Mouse (Mus musculus) heart, embryonic 11.5 days (tissue): ENCODE results near the gene Sgsm1. TPM values are rescaled to one million over a fixed set of nuclear protein-coding genes. Genes with fewer than 3 reads are reported as not detected.
"Not testable (repeated sequence)": the region's sequence is repeated elsewhere in the genome, so short reads cannot be mapped to it uniquely, and the experiment has no call there.

Source experiments
- ATAC-seq: fragments of 200-750 bp; cut with Nextera tagmentation; replicated peaks from 2 replicates; pipeline ENCODE4 v1.8.0; 2017; ENCODE audit warnings: moderate library complexity; ENCODE audit not compliant: insufficient number of reproducible peaks, low FRiP score, low TSS enrichment
- H3K27ac ChIP-seq: fragments of 300-500 bp; sonication (generic); 2 replicates; pipeline ENCODE4 v1.5.1; 2014; ENCODE audit warnings: mild to moderate bottlenecking, low read depth, low read length
- H3K27me3 ChIP-seq: fragments of 300-500 bp; sonication (generic); 2 replicates; pipeline ENCODE4 v1.6.1; 2014; ENCODE audit warnings: mild to moderate bottlenecking, low read length, mixed read lengths; ENCODE audit not compliant: control insufficient read depth, insufficient read depth
- H3K36me3 ChIP-seq: fragments of 300-500 bp; sonication (generic); 2 replicates; pipeline ENCODE4 v1.6.1; 2014; ENCODE audit warnings: mild to moderate bottlenecking, low read length, moderate library complexity, mixed read lengths; ENCODE audit not compliant: control insufficient read depth, insufficient read depth
- H3K4me1 ChIP-seq: fragments of 300-500 bp; sonication (generic); 2 replicates; pipeline ENCODE4 v1.6.1; 2014; ENCODE audit warnings: low read length; ENCODE audit not compliant: control insufficient read depth, insufficient read depth
- H3K4me2 ChIP-seq: fragments of 300-500 bp; sonication (generic); 2 replicates; pipeline ENCODE4 v1.6.1; 2014; ENCODE audit warnings: mild to moderate bottlenecking, moderate library complexity
- H3K4me3 ChIP-seq: fragments of 300-500 bp; sonication (generic); 2 replicates; pipeline ENCODE4 v1.5.1; 2014; ENCODE audit warnings: low read depth, low read length
- H3K9ac ChIP-seq: fragments of 300-500 bp; sonication (generic); 2 replicates; pipeline ENCODE4 v1.6.1; 2014; ENCODE audit warnings: mild to moderate bottlenecking, low read depth, low read length, moderate library complexity
- H3K9me3 ChIP-seq: fragments of 300-500 bp; sonication (generic); replicated peaks from 2 replicates; pipeline ENCODE4 v1.6.1; 2016; ENCODE audit warnings: low read length; ENCODE audit not compliant: control insufficient read depth
- WGBS: fragments of 180-500 bp; shearing (Covaris S2); extraction: QIAGEN DNeasy Blood & Tissue Kit; methylation state at CpG from one replicate; pipeline ENCODE4 v1.1.7; 2014; ENCODE audit not compliant: insufficient replicate concordance; 5-methylcytosine and 5-hydroxymethylcytosine counted together
- polyA plus RNA-seq: library from polyadenylated mRNA; unstranded; fragments of >200 nt; fragmentation: Nextera tagmentation; extraction: Ambion mirVana; gene quantifications from 2 replicates; pipeline ENCODE4 v1.2.1, GENCODE M21; 2014

The Sgsm1 gene
- polyA plus RNA-seq, 1 experiment from 2014 or later: 3.5 TPM

DNA sequence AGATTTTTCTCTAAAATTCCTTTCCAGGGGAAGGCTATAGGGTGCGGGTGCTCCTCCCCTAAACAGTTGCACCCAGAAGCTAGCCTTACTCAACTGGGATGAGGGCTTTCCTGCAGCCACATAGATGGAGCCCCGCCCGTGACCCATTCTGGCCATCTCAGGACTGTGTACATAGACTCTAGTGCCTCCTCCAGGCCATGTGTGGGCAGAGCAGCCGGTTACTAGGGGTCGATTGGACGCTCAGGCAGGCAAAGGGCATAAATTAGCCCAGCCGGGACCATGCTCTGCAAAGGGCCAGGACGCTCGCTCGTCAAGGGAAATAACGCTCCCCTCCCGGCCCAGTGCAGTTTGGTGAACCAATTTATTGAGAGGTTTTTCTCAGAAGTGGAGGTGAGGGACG is 38.0 kb upstream of the Sgsm1 start:
- Histone ChIP-seq H3K4me3 (no peak overlapping the region), H3K4me1 (no peaks in the 10 kb centered on the region), H3K4me2 (no peak overlapping the region), H3K9me3 (no peaks in the 10 kb centered on the region), H3K9ac (no peak overlapping the region), H3K27me3 (peaks cover 88% of the 10 kb centered on the region), H3K27ac (no peak overlapping the region), H3K36me3 (no peaks in the 10 kb centered on the region)
- ATAC-seq: no peak
- WGBS: 13% methylated on average over 13 of the region's 13 CpGs

GRCm38 (mm10) chr5:113347593-113347992 is 37.0 kb upstream of the Sgsm1 start:
- WGBS: 20% methylated on average over 12 of the region's 12 CpGs
- H3K9me3 ChIP-seq: no peaks in the 10 kb centered on the region
- no peaks in the 10 kb centered on the region for H3K4me1 ChIP-seq
- no peak overlapping the region for H3K9ac ChIP-seq
- peaks cover 85% of the 10 kb centered on the region for H3K27me3 ChIP-seq
- H3K4me2 ChIP-seq: no peak overlapping the region
- no peak overlapping the region for H3K4me3 ChIP-seq
- no peak overlapping the region for H3K27ac ChIP-seq
- no peaks in the 10 kb centered on the region for H3K36me3 ChIP-seq
- ATAC-seq: no peak

- 0 out of 2 replicates have a peak, but pooled peaks have one; percentile 49 for ATAC-seq
- 30% methylated on average over 5 of the region's 6 CpGs for WGBS
- H3K27ac ChIP-seq: not testable (repeated sequence)
These were observed 36.1 kb upstream of the Sgsm1 start for GRCm38 (mm10) chr5:113346651-113347050.

GRCm38 (mm10) chr5:113345781-113346180 is 35.2 kb upstream of the Sgsm1 start:
- Histone ChIP-seq H3K27me3 (peaks cover 83% of the 10 kb centered on the region), H3K9me3 (no peaks in the 10 kb centered on the region), H3K27ac (no peak overlapping the region), H3K4me3 (no peak overlapping the region), H3K36me3 (no peaks in the 10 kb centered on the region), H3K4me1 (no peaks in the 10 kb centered on the region), H3K9ac (no peak overlapping the region), H3K4me2 (no peak overlapping the region)
- 11% methylated on average over 11 of the region's 11 CpGs for WGBS
- ATAC-seq: no peak

More at GRCm38 (mm10) chr5:113346651-113347050, 36.1 kb upstream of the Sgsm1 start:
- H3K9me3 ChIP-seq, H3K4me1 ChIP-seq, H3K4me2 ChIP-seq, H3K36me3 ChIP-seq, H3K9ac ChIP-seq, H3K4me3 ChIP-seq: not testable (repeated sequence)
- peaks cover 79% of the 10 kb centered on the region for H3K27me3 ChIP-seq

GRCm38 (mm10) chr5:113344635-113345386 is 34.2 kb upstream of the Sgsm1 start:
- Histone ChIP-seq H3K4me1 (no peaks in the 10 kb centered on the region), H3K4me3 (no peak overlapping the region), H3K9ac (no peak overlapping the region), H3K27me3 (peaks cover 74% of the 10 kb centered on the region), H3K27ac (no peak overlapping the region), H3K36me3 (no peaks in the 10 kb centered on the region), H3K9me3 (no peaks in the 10 kb centered on the region), H3K4me2 (no peak overlapping the region)
- ATAC-seq: no peak
- 31% methylated on average over 16 of the region's 16 CpGs for WGBS

DNA sequence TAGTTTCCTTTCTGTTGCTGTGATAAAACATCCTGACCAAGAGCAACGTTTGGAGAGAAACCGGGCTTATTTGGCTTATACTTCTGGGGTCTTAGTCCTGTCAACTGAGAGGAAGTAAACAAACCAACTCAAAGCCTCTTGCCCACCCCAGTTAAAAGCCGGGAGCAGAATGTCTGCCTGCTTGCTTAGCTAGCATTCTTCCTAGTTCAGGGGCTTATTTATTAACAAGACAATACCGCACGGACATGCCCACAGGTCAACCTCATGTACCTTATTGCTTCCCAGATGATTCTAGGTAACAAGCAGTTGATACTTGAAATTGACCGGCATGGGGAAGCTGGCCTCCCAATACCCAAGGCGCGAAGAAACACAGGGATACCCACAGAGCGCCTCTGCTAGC is 25.7 kb upstream of the Sgsm1 start:
- H3K4me2 ChIP-seq: no peak overlapping the region
- 21% methylated on average over 9 of the region's 9 CpGs for WGBS

GRCm38 (mm10) chr5:113335732-113336131 is 25.1 kb upstream of the Sgsm1 start:
- Histone ChIP-seq H3K27ac (no peak overlapping the region), H3K9ac (no peak overlapping the region), H3K4me1 (peaks cover 6% of the 10 kb centered on the region), H3K27me3 (peaks cover 74% of the 10 kb centered on the region), H3K36me3 (no peaks in the 10 kb centered on the region), H3K9me3 (0 out of 2 replicates have a peak, but pooled peaks cover 3% of the 10 kb centered on the region), H3K4me2 (peak overlapping the region; percentile 45), H3K4me3 (peak overlapping the region; percentile 24)
- no peak for ATAC-seq
- WGBS: 2% methylated on average over 17 of the region's 17 CpGs

More for the DNA sequence above, 25.7 kb upstream of the Sgsm1 start:
- Histone ChIP-seq H3K9me3 (0 out of 2 replicates have a peak, but pooled peaks cover 3% of the 10 kb centered on the region), H3K9ac (no peak overlapping the region), H3K27ac (no peak overlapping the region), H3K4me1 (peaks cover 6% of the 10 kb centered on the region), H3K36me3 (no peaks in the 10 kb centered on the region), H3K4me3 (0 out of 2 replicates have a peak overlapping the region, but pooled peaks have one; percentile 24), H3K27me3 (peaks cover 77% of the 10 kb centered on the region)
- no peak for ATAC-seq

- Histone ChIP-seq H3K4me1 (peaks cover 6% of the 10 kb centered on the region), H3K36me3 (no peaks in the 10 kb centered on the region), H3K4me3 (peak overlapping the region; percentile 24), H3K27ac (no peak overlapping the region), H3K4me2 (peak overlapping the region; percentile 45), H3K27me3 (peaks cover 76% of the 10 kb centered on the region), H3K9me3 (0 out of 2 replicates have a peak, but pooled peaks cover 3% of the 10 kb centered on the region), H3K9ac (no peak overlapping the region)
- ATAC-seq: no peak
- 7% methylated on average over 34 of the region's 34 CpGs for WGBS
These were observed 24.3 kb upstream of the Sgsm1 start for GRCm38 (mm10) chr5:113334621-113335530.
